Mouse (Mus musculus): ENCODE results near the gene Zc3h14. TPM values are rescaled to one million over a fixed set of nuclear protein-coding genes. Genes with fewer than 3 reads are reported as not detected.
A peak's percentile ranks its signal among the peaks of the same experiment; 100 is the strongest.

Gene Zc3h14
- polyA plus RNA-seq, 1 experiment from 2014 or later, result 135 TPM

- peaks cover 20% of the 10 kb centered on the region for H3K4me1 ChIP-seq (ENCODE audit: control insufficient read depth, insufficient read depth, low read length)
- WGBS, result under 1% methylated on average over 30 of the region's 30 CpGs
- peak overlapping the region; percentile 54 for H3K4me3 ChIP-seq (replicated peaks; ENCODE audit: low read depth, low read length)
- DNase-seq (peak; percentile 94), ATAC-seq (ENCODE audit: low FRiP score, low TSS enrichment) (peak; percentile 89)
- H3K4me2 ChIP-seq (ENCODE audit: low read length), result peak overlapping the region; percentile 86
- H3K9me3 ChIP-seq (ENCODE audit: control insufficient read depth, low read length), result no peaks in the 10 kb centered on the region
- H3K27ac ChIP-seq (replicated peaks; ENCODE audit: low read depth, low read length), result peak overlapping the region; percentile 53
- H3K9ac ChIP-seq (replicated peaks; ENCODE audit: low read length), result peak overlapping the region; percentile 59
- H3K36me3 ChIP-seq (ENCODE audit: control insufficient read depth, insufficient read depth, low read length), result no peaks in the 10 kb centered on the region
- 0 out of 2 replicates have a peak, but pooled peaks cover 4% of the 10 kb centered on the region for H3K27me3 ChIP-seq (ENCODE audit: control insufficient read depth, insufficient read depth, low read length)
Observed at GRCm38 (mm10) chr12:98734246-98734879, 12.4 kb upstream of the Zc3h14 start.

GRCm38 (mm10) chr12:98734880-98735801, 11.6 kb upstream of the Zc3h14 start:
- peak overlapping the region; percentile 59 for H3K9ac ChIP-seq (replicated peaks; ENCODE audit: low read length)
- H3K9me3 ChIP-seq (ENCODE audit: control insufficient read depth, low read length), result no peaks in the 10 kb centered on the region
- peaks cover 20% of the 10 kb centered on the region for H3K4me1 ChIP-seq (ENCODE audit: control insufficient read depth, insufficient read depth, low read length)
- peak overlapping the region; percentile 54 for H3K4me3 ChIP-seq (replicated peaks; ENCODE audit: low read depth, low read length)
- WGBS, result 8% methylated on average over 22 of the region's 22 CpGs
- H3K27ac ChIP-seq (replicated peaks; ENCODE audit: low read depth, low read length), result peak overlapping the region; percentile 53; the same call in 1 of the 2 replicates
- H3K27me3 ChIP-seq (ENCODE audit: control insufficient read depth, insufficient read depth, low read length), result 0 out of 2 replicates have a peak, but pooled peaks cover 4% of the 10 kb centered on the region
- H3K4me2 ChIP-seq (ENCODE audit: low read length), result peak overlapping the region; percentile 86
- ATAC-seq (ENCODE audit: low FRiP score, low TSS enrichment) (peak; percentile 43; the same call in 1 of the 2 replicates), DNase-seq (no peak)
- no peaks in the 10 kb centered on the region for H3K36me3 ChIP-seq (ENCODE audit: control insufficient read depth, insufficient read depth, low read length)

- H3K27ac ChIP-seq (replicated peaks; ENCODE audit: low read depth, low read length), result no peak within 1 kb of the TSS; the same call in 1 of the 2 replicates
- H3K9me3 ChIP-seq (ENCODE audit: control insufficient read depth, low read length), result no peaks in the 10 kb centered on the region
- H3K4me1 ChIP-seq (ENCODE audit: control insufficient read depth, insufficient read depth, low read length), result peaks cover 20% of the 10 kb centered on the region
- H3K4me2 ChIP-seq (ENCODE audit: low read length), result peak within 1 kb of the TSS; percentile 89
- under 1% methylated on average over 75 of the region's 75 CpGs for WGBS
- peak; percentile 65 for DNase-seq
- 0 out of 2 replicates have a peak, but pooled peaks cover 4% of the 10 kb centered on the region for H3K27me3 ChIP-seq (ENCODE audit: control insufficient read depth, insufficient read depth, low read length)
- peak; percentile 50 for ATAC-seq (ENCODE audit: low FRiP score, low TSS enrichment)
- peak within 1 kb of the TSS; percentile 68 for H3K4me3 ChIP-seq (replicated peaks; ENCODE audit: low read depth, low read length)
- H3K36me3 ChIP-seq (ENCODE audit: control insufficient read depth, insufficient read depth, low read length), result no peaks in the 10 kb centered on the region
- H3K9ac ChIP-seq (replicated peaks; ENCODE audit: low read length), result peak within 1 kb of the TSS; percentile 77
Observed at GRCm38 (mm10) chr12:98736951-98737800, 9.6 kb upstream of the Zc3h14 start, which contains the start of gene Ptpn21. Ptpn21 (minus strand) TSS chr12:98737405.

- Histone ChIP-seq H3K27ac (replicated peaks; ENCODE audit: low read depth, low read length) (no peak overlapping the region), H3K4me1 (ENCODE audit: control insufficient read depth, insufficient read depth, low read length) (peaks cover 15% of the 10 kb centered on the region), H3K9me3 (ENCODE audit: control insufficient read depth, low read length) (no peaks in the 10 kb centered on the region), H3K9ac (replicated peaks; ENCODE audit: low read length) (peak overlapping the region; percentile 77), H3K4me3 (replicated peaks; ENCODE audit: low read depth, low read length) (peak overlapping the region; percentile 68), H3K36me3 (ENCODE audit: control insufficient read depth, insufficient read depth, low read length) (no peaks in the 10 kb centered on the region), H3K4me2 (ENCODE audit: low read length) (peak overlapping the region; percentile 89), H3K27me3 (ENCODE audit: control insufficient read depth, insufficient read depth, low read length) (0 out of 2 replicates have a peak, but pooled peaks cover 4% of the 10 kb centered on the region)
- WGBS, result 13% methylated on average over 7 of the region's 7 CpGs
- no peak for ATAC-seq (ENCODE audit: low FRiP score, low TSS enrichment)
- DNase-seq, result peak; percentile 26
Observed at GRCm38 (mm10) chr12:98737801-98738350, 8.9 kb upstream of the Zc3h14 start.

- DNase-seq (peak; percentile 62), ATAC-seq (ENCODE audit: low FRiP score, low TSS enrichment) (peak; percentile 71)
- no peaks in the 10 kb centered on the region for H3K4me1 ChIP-seq (ENCODE audit: control insufficient read depth, insufficient read depth, low read length)
- 0 out of 2 replicates have a peak, but pooled peaks cover 4% of the 10 kb centered on the region for H3K27me3 ChIP-seq (ENCODE audit: control insufficient read depth, insufficient read depth, low read length)
- no peak overlapping the region for H3K27ac ChIP-seq (replicated peaks; ENCODE audit: low read depth, low read length)
- no peaks in the 10 kb centered on the region for H3K36me3 ChIP-seq (ENCODE audit: control insufficient read depth, insufficient read depth, low read length)
- no peak overlapping the region for H3K4me2 ChIP-seq (ENCODE audit: low read length)
- no peaks in the 10 kb centered on the region for H3K9me3 ChIP-seq (ENCODE audit: control insufficient read depth, low read length)
- H3K9ac ChIP-seq (replicated peaks; ENCODE audit: low read length), result no peak overlapping the region
- WGBS, result 58% methylated on average over 3 of the region's 3 CpGs
- H3K4me3 ChIP-seq (replicated peaks; ENCODE audit: low read depth, low read length), result no peak overlapping the region
Observed at GRCm38 (mm10) chr12:98741011-98741501, 5.7 kb upstream of the Zc3h14 start.

GRCm38 (mm10) chr12:98745626-98746025, 1.1 kb upstream of the Zc3h14 start:
- Histone ChIP-seq H3K27me3 (ENCODE audit: control insufficient read depth, insufficient read depth, low read length) (no peaks in the 10 kb centered on the region), H3K27ac (replicated peaks; ENCODE audit: low read depth, low read length) (no peak overlapping the region), H3K36me3 (ENCODE audit: control insufficient read depth, insufficient read depth, low read length) (peaks cover 3% of the 10 kb centered on the region), H3K4me2 (ENCODE audit: low read length) (no peak overlapping the region), H3K9me3 (ENCODE audit: control insufficient read depth, low read length) (no peaks in the 10 kb centered on the region), H3K9ac (replicated peaks; ENCODE audit: low read length) (no peak overlapping the region), H3K4me1 (ENCODE audit: control insufficient read depth, insufficient read depth, low read length) (peaks cover 16% of the 10 kb centered on the region), H3K4me3 (replicated peaks; ENCODE audit: low read depth, low read length) (no peak overlapping the region)
- ATAC-seq (ENCODE audit: low FRiP score, low TSS enrichment) (no peak), DNase-seq (no peak)
- WGBS, result 76% methylated on average over 4 of the region's 4 CpGs

- no peak overlapping the region for H3K9ac ChIP-seq (replicated peaks; ENCODE audit: low read length)
- H3K36me3 ChIP-seq (ENCODE audit: control insufficient read depth, insufficient read depth, low read length), result peaks cover 6% of the 10 kb centered on the region
- 0 out of 2 replicates have a peak, but pooled peaks have one; percentile 29 for ATAC-seq (ENCODE audit: low FRiP score, low TSS enrichment)
- H3K27me3 ChIP-seq (ENCODE audit: control insufficient read depth, insufficient read depth, low read length), result no peaks in the 10 kb centered on the region
- H3K9me3 ChIP-seq (ENCODE audit: control insufficient read depth, low read length), result no peaks in the 10 kb centered on the region
- peaks cover 16% of the 10 kb centered on the region for H3K4me1 ChIP-seq (ENCODE audit: control insufficient read depth, insufficient read depth, low read length)
- H3K4me2 ChIP-seq (ENCODE audit: low read length), result no peak overlapping the region
- DNase-seq, result peak; percentile 39
- H3K27ac ChIP-seq (replicated peaks; ENCODE audit: low read depth, low read length), result no peak overlapping the region
- H3K4me3 ChIP-seq (replicated peaks; ENCODE audit: low read depth, low read length), result peak overlapping the region; percentile 93; the same call in 1 of the 2 replicates
- WGBS, result 14% methylated on average over 2 of the region's 2 CpGs
Observed at GRCm38 (mm10) chr12:98746131-98746530, 633 bp upstream of the Zc3h14 start.

All from midbrain, embryonic 14.5 days (tissue).